Mouse (Mus musculus) heart, embryonic 11.5 days (tissue): Measurements from ENCODE around the gene Casc3. TPM values are rescaled to one million over a fixed set of nuclear protein-coding genes. Genes with fewer than 3 reads are reported as not detected.
A peak's percentile ranks its signal among the peaks of the same experiment; 100 is the strongest.

ENCODE experiments used
- ATAC-seq: fragments of 200-750 bp; cut with Nextera tagmentation; replicated peaks from 2 replicates; pipeline ENCODE4 v1.8.0; 2017; ENCODE audit warnings: moderate library complexity; ENCODE audit not compliant: insufficient number of reproducible peaks, low FRiP score, low TSS enrichment
- H3K27ac ChIP-seq: fragments of 300-500 bp; sonication (generic); 2 replicates; pipeline ENCODE4 v1.5.1; 2014; ENCODE audit warnings: mild to moderate bottlenecking, low read depth, low read length
- H3K27me3 ChIP-seq: fragments of 300-500 bp; sonication (generic); 2 replicates; pipeline ENCODE4 v1.6.1; 2014; ENCODE audit warnings: mild to moderate bottlenecking, low read length, mixed read lengths; ENCODE audit not compliant: control insufficient read depth, insufficient read depth
- H3K36me3 ChIP-seq: fragments of 300-500 bp; sonication (generic); 2 replicates; pipeline ENCODE4 v1.6.1; 2014; ENCODE audit warnings: mild to moderate bottlenecking, low read length, moderate library complexity, mixed read lengths; ENCODE audit not compliant: control insufficient read depth, insufficient read depth
- H3K4me1 ChIP-seq: fragments of 300-500 bp; sonication (generic); 2 replicates; pipeline ENCODE4 v1.6.1; 2014; ENCODE audit warnings: low read length; ENCODE audit not compliant: control insufficient read depth, insufficient read depth
- H3K4me2 ChIP-seq: fragments of 300-500 bp; sonication (generic); 2 replicates; pipeline ENCODE4 v1.6.1; 2014; ENCODE audit warnings: mild to moderate bottlenecking, moderate library complexity
- H3K4me3 ChIP-seq: fragments of 300-500 bp; sonication (generic); 2 replicates; pipeline ENCODE4 v1.5.1; 2014; ENCODE audit warnings: low read depth, low read length
- H3K9ac ChIP-seq: fragments of 300-500 bp; sonication (generic); 2 replicates; pipeline ENCODE4 v1.6.1; 2014; ENCODE audit warnings: mild to moderate bottlenecking, low read depth, low read length, moderate library complexity
- H3K9me3 ChIP-seq: fragments of 300-500 bp; sonication (generic); replicated peaks from 2 replicates; pipeline ENCODE4 v1.6.1; 2016; ENCODE audit warnings: low read length; ENCODE audit not compliant: control insufficient read depth
- whole genome bisulfite sequencing: fragments of 180-500 bp; shearing (Covaris S2); extraction: QIAGEN DNeasy Blood & Tissue Kit; methylation state at CpG from one replicate; pipeline ENCODE4 v1.1.7; 2014; ENCODE audit not compliant: insufficient replicate concordance; 5-methylcytosine and 5-hydroxymethylcytosine counted together
- polyA plus RNA-seq: library from polyadenylated mRNA; unstranded; fragments of >200 nt; fragmentation: Nextera tagmentation; extraction: Ambion mirVana; gene quantifications from 2 replicates; pipeline ENCODE4 v1.2.1, GENCODE M21; 2014

Casc3 gene
- polyA plus RNA-seq, 1 experiment from 2014 or later = 22.2 TPM

- peaks cover 31% of the 10 kb centered on the region for H3K4me1 ChIP-seq
- no peak overlapping the region for H3K9ac ChIP-seq
- no peak overlapping the region for H3K4me2 ChIP-seq
- ATAC-seq = no peak
- no peaks in the 10 kb centered on the region for H3K27me3 ChIP-seq
- no peaks in the 10 kb centered on the region for H3K36me3 ChIP-seq
- no peak overlapping the region for H3K4me3 ChIP-seq
- no peaks in the 10 kb centered on the region for H3K9me3 ChIP-seq
- no peak overlapping the region for H3K27ac ChIP-seq
- WGBS = 84% methylated on average over 5 of the region's 5 CpGs
Measured at GRCm38 (mm10) chr11:98790631-98791205, 14.0 kb upstream of the Casc3 start.

- Histone ChIP-seq H3K4me1 (peaks cover 23% of the 10 kb centered on the region), H3K4me3 (no peak overlapping the region), H3K9me3 (no peaks in the 10 kb centered on the region), H3K4me2 (no peak overlapping the region), H3K27ac (no peak overlapping the region), H3K9ac (no peak overlapping the region), H3K36me3 (no peaks in the 10 kb centered on the region), H3K27me3 (no peaks in the 10 kb centered on the region)
- ATAC-seq = no peak
- 71% methylated on average over 1 of the region's 1 CpGs for WGBS
Measured at GRCm38 (mm10) chr11:98791448-98791847, 13.3 kb upstream of the Casc3 start.

GRCm38 (mm10) chr11:98792081-98792480 is 12.6 kb upstream of the Casc3 start:
- peaks cover 20% of the 10 kb centered on the region for H3K4me1 ChIP-seq
- H3K9ac ChIP-seq = no peak overlapping the region
- no peak overlapping the region for H3K27ac ChIP-seq
- H3K27me3 ChIP-seq = no peaks in the 10 kb centered on the region
- H3K36me3 ChIP-seq = no peaks in the 10 kb centered on the region
- no peak overlapping the region for H3K4me2 ChIP-seq
- no peak for ATAC-seq
- no peaks in the 10 kb centered on the region for H3K9me3 ChIP-seq
- whole genome bisulfite sequencing = 10% methylated on average over 4 of the region's 4 CpGs
- no peak overlapping the region for H3K4me3 ChIP-seq

GRCm38 (mm10) chr11:98794469-98795014 is 10.2 kb upstream of the Casc3 start:
- Histone ChIP-seq H3K9me3 (no peaks in the 10 kb centered on the region), H3K4me1 (peaks cover 24% of the 10 kb centered on the region), H3K27ac (peak overlapping the region; percentile 100), H3K27me3 (no peaks in the 10 kb centered on the region), H3K9ac (peak overlapping the region; percentile 100), H3K4me2 (peak overlapping the region; percentile 97), H3K4me3 (peak overlapping the region; percentile 88), H3K36me3 (peaks cover 2% of the 10 kb centered on the region; the same call in 1 of the 2 replicates)
- WGBS = under 1% methylated on average over 25 of the region's 30 CpGs
- ATAC-seq = peak; percentile 55

DNA sequence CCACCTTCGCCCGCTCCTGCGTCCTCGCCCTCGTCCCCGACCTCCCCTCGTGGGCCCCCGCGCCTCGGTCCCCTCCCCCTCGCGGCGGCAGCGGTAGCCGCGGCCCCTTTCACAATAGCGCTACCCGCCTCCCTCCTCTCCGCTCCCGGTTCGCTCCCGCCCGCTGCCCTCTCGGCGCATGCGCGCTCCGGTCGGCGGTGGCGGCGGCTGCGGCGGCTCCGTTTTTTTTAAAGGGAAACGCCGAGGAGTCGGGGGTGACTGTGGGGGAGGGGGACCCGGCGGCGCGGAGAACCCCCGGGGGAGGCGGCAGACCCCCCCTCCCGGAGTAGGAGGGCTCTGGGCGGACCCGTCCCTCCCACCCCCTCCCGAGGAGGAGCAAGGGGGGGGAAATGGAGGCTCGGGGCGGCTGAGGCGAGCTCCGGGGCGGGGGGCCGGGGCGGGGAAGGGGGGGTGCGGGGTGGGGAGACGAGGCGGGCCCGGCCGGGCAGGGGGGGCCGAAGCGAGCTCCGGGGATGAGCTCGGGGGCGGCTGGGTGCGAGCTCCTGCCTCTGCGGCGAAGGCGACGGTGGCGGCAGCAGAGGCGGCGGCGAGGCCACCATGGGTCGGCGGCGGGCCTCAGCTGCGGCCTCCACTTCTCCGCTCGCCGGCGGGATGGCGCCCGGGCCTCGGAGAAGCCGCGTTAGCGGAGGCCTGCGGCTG is 9.5 kb upstream of the Casc3 start, which contains the start of gene Msl1:
TSS of gene Msl1 (plus strand) at position 502 of the 699 bp plus-strand sequence.
- peak; percentile 73 for ATAC-seq
- under 1% methylated on average over 42 of the region's 89 CpGs for WGBS
- Histone ChIP-seq H3K27ac (peak within 1 kb of the TSS; percentile 100), H3K9ac (peak within 1 kb of the TSS; percentile 100), H3K9me3 (no peaks in the 10 kb centered on the region), H3K4me1 (peaks cover 20% of the 10 kb centered on the region), H3K4me3 (peak within 1 kb of the TSS; percentile 88), H3K36me3 (peaks cover 7% of the 10 kb centered on the region), H3K27me3 (no peaks in the 10 kb centered on the region), H3K4me2 (peak within 1 kb of the TSS; percentile 97)

DNA sequence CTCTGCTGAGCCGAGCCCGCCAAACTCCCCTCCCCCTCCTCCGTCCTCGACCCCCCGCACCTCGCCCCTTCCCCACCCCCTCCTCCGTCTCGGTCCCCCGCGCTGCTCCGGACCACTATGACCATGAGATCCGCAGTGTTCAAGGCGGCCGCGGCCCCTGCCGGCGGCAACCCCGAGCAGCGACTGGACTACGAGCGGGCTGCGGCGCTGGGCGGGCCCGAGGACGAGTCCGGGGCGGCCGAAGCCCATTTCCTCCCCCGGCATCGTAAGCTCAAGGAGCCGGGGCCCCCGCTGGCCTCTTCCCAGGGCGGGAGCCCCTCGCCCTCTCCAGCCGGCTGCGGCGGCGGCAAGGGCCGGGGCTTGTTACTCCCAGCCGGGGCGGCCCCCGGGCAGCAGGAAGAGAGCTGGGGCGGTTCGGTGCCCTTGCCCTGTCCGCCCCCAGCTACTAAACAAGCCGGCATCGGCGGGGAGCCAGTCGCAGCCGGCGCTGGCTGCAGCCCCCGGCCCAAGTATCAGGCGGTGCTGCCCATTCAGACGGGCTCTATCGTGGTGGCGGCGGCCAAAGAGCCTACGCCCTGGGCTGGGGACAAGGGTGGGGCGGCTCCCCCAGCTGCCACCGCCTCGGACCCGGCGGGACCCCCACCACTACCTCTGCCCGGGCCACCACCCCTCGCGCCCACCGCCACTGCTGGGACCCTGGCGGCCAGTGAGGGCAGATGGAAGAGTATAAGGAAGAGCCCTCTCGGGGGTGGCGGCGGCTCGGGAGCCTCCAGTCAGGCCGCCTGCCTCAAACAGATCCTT is 8.8 kb upstream of the Casc3 start:
- no peaks in the 10 kb centered on the region for H3K27me3 ChIP-seq
- peak; percentile 39 for ATAC-seq
- WGBS = under 1% methylated on average over 67 of the region's 74 CpGs
- peaks cover 13% of the 10 kb centered on the region for H3K36me3 ChIP-seq
- peaks cover 20% of the 10 kb centered on the region for H3K4me1 ChIP-seq
- peak overlapping the region; percentile 100 for H3K9ac ChIP-seq
- H3K9me3 ChIP-seq = no peaks in the 10 kb centered on the region
- peak overlapping the region; percentile 97 for H3K4me2 ChIP-seq
- peak overlapping the region; percentile 100 for H3K27ac ChIP-seq
- peak overlapping the region; percentile 88 for H3K4me3 ChIP-seq

DNA sequence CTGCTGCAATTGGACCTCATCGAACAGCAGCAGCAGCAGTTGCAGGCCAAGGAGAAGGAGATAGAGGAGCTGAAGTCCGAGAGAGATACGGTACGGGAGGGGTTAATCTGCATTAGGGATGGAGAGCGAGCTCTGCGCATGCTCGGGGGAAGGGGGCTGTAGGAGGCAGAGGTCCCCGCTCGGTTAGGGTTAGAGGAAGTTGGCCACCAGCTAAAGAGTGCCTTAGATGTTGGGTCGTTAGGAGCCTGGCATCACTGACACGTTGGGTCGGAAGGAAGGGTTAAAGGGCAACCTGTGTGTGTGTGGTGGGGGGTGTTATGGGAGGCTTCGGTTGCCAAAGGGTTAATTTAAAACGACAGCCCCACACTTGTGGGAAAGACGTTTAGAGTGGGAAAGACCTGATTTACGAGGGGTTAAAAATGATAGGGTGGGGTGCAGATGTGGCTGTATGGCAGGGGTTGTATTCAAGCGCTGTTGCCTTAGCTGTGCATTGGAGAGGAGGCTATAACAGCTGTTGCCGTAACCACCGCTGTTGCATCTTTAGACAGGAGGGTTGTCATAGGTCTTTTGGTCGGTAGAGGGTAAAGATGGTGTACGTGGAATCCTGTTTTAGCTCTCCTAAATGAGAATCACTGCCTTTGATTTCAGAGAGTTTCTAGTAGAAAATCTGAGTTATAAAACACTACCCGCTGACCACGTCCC is 8.0 kb upstream of the Casc3 start:
- WGBS = 4% methylated on average over 23 of the region's 23 CpGs
- Histone ChIP-seq H3K4me1 (peaks cover 20% of the 10 kb centered on the region), H3K36me3 (peaks cover 19% of the 10 kb centered on the region), H3K27ac (peak overlapping the region; percentile 100), H3K9me3 (no peaks in the 10 kb centered on the region), H3K4me3 (peak overlapping the region; percentile 88), H3K9ac (peak overlapping the region; percentile 100), H3K4me2 (peak overlapping the region; percentile 97), H3K27me3 (no peaks in the 10 kb centered on the region)
- ATAC-seq = no peak

GRCm38 (mm10) chr11:98797306-98797705 is 7.4 kb upstream of the Casc3 start:
- H3K4me1 ChIP-seq = peaks cover 20% of the 10 kb centered on the region
- no peak for ATAC-seq
- H3K27me3 ChIP-seq = no peaks in the 10 kb centered on the region
- no peaks in the 10 kb centered on the region for H3K9me3 ChIP-seq
- peak overlapping the region; percentile 100 for H3K27ac ChIP-seq
- peaks cover 23% of the 10 kb centered on the region for H3K36me3 ChIP-seq
- 8% methylated on average over 5 of the region's 5 CpGs for WGBS
- peak overlapping the region; percentile 97 for H3K4me2 ChIP-seq
- H3K9ac ChIP-seq = peak overlapping the region; percentile 100
- peak overlapping the region; percentile 88 for H3K4me3 ChIP-seq
